Mouse (Mus musculus): Measurements from ENCODE around the gene Zfp663.

- TF ChIP-seq EP300 (IDR thresholded peaks at IDR 0.05; ENCODE audit: low read depth in 1 of 2, low read length in 2 of 2) (no peak), POLR2A (IDR thresholded peaks at IDR 0.05; ENCODE audit: control insufficient read depth in 1 of 2, insufficient read depth in 1 of 2, low read depth in 1 of 2, low read length in 2 of 2, poor library complexity in 1 of 2) (no peak), CTCF (IDR thresholded peaks at IDR 0.05 in 2 of 3, conservative IDR thresholded peaks at IDR 0.05 in 1 of 3; ENCODE audit: control insufficient read depth in 1 of 3, insufficient read depth in 1 of 3, low read depth in 2 of 3, low read length in 3 of 3, poor library complexity in 1 of 3, severe bottlenecking in 1 of 3) (no peak), UBTF (IDR thresholded peaks at IDR 0.05; ENCODE audit: borderline replicate concordance, insufficient read depth, low read depth, low read length) (no peak), HCFC1 (IDR thresholded peaks at IDR 0.05; ENCODE audit: low read depth, low read length) (no peak), MYC (IDR thresholded peaks at IDR 0.05; ENCODE audit: low read depth, low read length) (no peak), USF1 (IDR thresholded peaks at IDR 0.05; ENCODE audit: low read depth, low read length) (no peak), ELF1 (IDR thresholded peaks at IDR 0.05; ENCODE audit: low read depth, low read length) (no peak), MAX (IDR thresholded peaks at IDR 0.05; ENCODE audit: low read length) (no peak), NRF1 (IDR thresholded peaks at IDR 0.05; ENCODE audit: insufficient read depth, low read depth, low read length, poor library complexity, severe bottlenecking) (no peak)
Observed at GRCm38 (mm10) chr2:165316204-165316603, 52.3 kb downstream of the Zfp663 start.

Data from MEL (cell line).